Mouse (Mus musculus) C2C12 (cell line): Measurements from ENCODE around the gene 4930579F01Rik.

Experiments
- CEBPB ChIP-seq: IDR thresholded peaks from one replicate; pipeline ENCODE4 v1.6.1; 2011; ENCODE audit warnings: low read depth, mild to moderate bottlenecking, control low read depth, moderate library complexity
- CTCF ChIP-seq: IDR thresholded peaks from one replicate; pipeline ENCODE4 v1.5.1; 2011; ENCODE audit not compliant: control insufficient read depth, insufficient read depth, insufficient read length
- FOSL1 ChIP-seq: IDR thresholded peaks from one replicate; pipeline ENCODE4 v1.8.0; 2011; ENCODE audit warnings: mild to moderate bottlenecking, low read length; ENCODE audit not compliant: poor library complexity, insufficient read depth, severe bottlenecking
- MAX ChIP-seq: IDR thresholded peaks from one replicate; pipeline ENCODE4 v1.6.1; 2011; ENCODE audit warnings: mild to moderate bottlenecking, control low read depth
- MYOG ChIP-seq: IDR thresholded peaks from one replicate; pipeline ENCODE4 v1.6.1; 2011; ENCODE audit not compliant: control insufficient read depth, insufficient read length; ENCODE audit errors: extremely low read depth
- USF1 ChIP-seq: IDR thresholded peaks from one replicate; pipeline ENCODE4 v1.6.1; 2011; ENCODE audit warnings: low read depth, mild to moderate bottlenecking, control low read depth, moderate library complexity

DNA sequence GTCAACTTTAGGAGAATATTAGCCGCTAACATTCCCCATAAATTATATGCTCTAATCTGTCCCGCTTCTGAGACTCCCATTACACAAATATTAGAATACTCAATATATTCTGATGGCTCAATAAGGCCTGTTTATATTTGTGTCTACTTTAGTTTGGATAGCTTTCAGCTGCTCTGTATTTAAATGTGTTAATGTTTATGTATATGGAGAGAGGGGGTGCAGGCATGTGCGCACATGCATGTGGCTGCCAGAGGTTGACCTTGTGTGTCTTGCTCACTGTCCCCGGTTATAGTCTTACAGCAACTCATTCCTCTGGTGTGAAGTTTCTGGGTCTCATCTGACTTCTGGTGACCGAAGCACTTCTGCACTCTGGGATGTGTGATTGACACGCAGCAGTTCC lies 18.1 kb downstream of the 4930579F01Rik start:
- TF ChIP-seq MAX: no peak
- no peak for TF ChIP-seq CTCF
- no peak for TF ChIP-seq CEBPB
- TF ChIP-seq USF1: no peak
- TF ChIP-seq FOSL1: no peak
- no peak for TF ChIP-seq MYOG
